Mouse (Mus musculus) kidney, embryonic 14.5 days (tissue): ENCODE measurements around the gene Shq1. TPM values are rescaled to one million over a fixed set of nuclear protein-coding genes. Genes with fewer than 3 reads are reported as not detected.

Experiments
- ATAC-seq: fragments of 200-750 bp; cut with Nextera tagmentation; 2 replicates; pipeline ENCODE4 v1.8.0; 2017; ENCODE audit warnings: moderate number of reproducible peaks, mild to moderate bottlenecking, moderate TSS enrichment, moderate library complexity; ENCODE audit not compliant: low FRiP score, low TSS enrichment
- H3K27ac ChIP-seq: fragments of 300-500 bp; sonication (generic); 2 replicates; pipeline ENCODE4 v1.5.1; 2014; ENCODE audit warnings: low read depth, mild to moderate bottlenecking, low read length, moderate library complexity, mixed read lengths
- H3K27me3 ChIP-seq: fragments of 300-500 bp; sonication (generic); 2 replicates; pipeline ENCODE4 v1.6.1; 2014; ENCODE audit warnings: mild to moderate bottlenecking, low read length; ENCODE audit not compliant: control insufficient read depth, insufficient read depth
- H3K36me3 ChIP-seq: fragments of 300-500 bp; sonication (generic); 2 replicates; pipeline ENCODE4 v1.6.1; 2014; ENCODE audit warnings: low read length, mixed read lengths; ENCODE audit not compliant: control insufficient read depth, insufficient read depth
- H3K4me1 ChIP-seq: fragments of 300-500 bp; sonication (generic); 2 replicates; pipeline ENCODE4 v1.6.1; 2014; ENCODE audit warnings: low read length, mixed read lengths; ENCODE audit not compliant: control insufficient read depth, insufficient read depth
- H3K4me2 ChIP-seq: fragments of 300-500 bp; sonication (generic); replicated peaks from 2 replicates; pipeline ENCODE4 v1.6.1; 2014; ENCODE audit warnings: low read depth, mild to moderate bottlenecking, low read length
- H3K4me3 ChIP-seq: fragments of 300-500 bp; sonication (generic); 2 replicates; pipeline ENCODE4 v1.5.1; 2014; ENCODE audit warnings: mild to moderate bottlenecking, low read length
- H3K9ac ChIP-seq: fragments of 300-500 bp; sonication (generic); 2 replicates; pipeline ENCODE4 v1.6.1; 2014; ENCODE audit warnings: low read depth, mild to moderate bottlenecking, low read length, moderate library complexity
- H3K9me3 ChIP-seq: fragments of 300-500 bp; sonication (generic); 2 replicates; pipeline ENCODE4 v1.6.1; 2016; ENCODE audit warnings: low read length; ENCODE audit not compliant: control insufficient read depth
- WGBS: fragments of 180-500 bp; shearing (Covaris S2); extraction: QIAGEN DNeasy Blood & Tissue Kit; methylation state at CpG from one replicate; pipeline ENCODE4 v1.1.7; 2014; 5-methylcytosine and 5-hydroxymethylcytosine counted together
- polyA plus RNA-seq: library from polyadenylated mRNA; unstranded; fragments of >200 nt; fragmentation: Nextera tagmentation; extraction: Ambion mirVana; gene quantifications from 2 replicates; pipeline ENCODE4 v1.2.1, GENCODE M21; 2014

The Shq1 gene
- polyA plus RNA-seq, 1 experiment from 2014 or later: 20.1 TPM

DNA sequence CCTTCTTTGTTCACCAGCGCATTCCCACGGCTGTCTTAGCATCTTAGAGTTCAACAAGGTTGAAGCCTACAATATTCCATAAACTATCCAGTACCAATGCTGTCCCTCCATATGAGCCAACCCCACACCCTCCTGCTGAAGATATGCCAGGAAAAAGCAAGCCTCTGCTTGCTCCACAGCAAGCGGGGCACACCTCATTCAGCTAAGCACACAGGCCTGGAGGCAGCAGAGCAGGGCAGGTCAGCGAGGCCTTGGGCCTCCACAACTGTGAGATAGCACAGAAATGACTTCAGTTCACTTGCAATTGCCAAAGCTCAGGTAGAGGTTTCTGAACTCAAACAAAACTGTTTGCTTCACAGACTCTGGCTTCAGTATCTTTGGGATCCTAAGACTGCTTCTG is 64.2 kb downstream of the Shq1 start:
- H3K4me2 ChIP-seq: no peak overlapping the region
- no peaks in the 10 kb centered on the region for H3K9me3 ChIP-seq
- H3K27me3 ChIP-seq: no peaks in the 10 kb centered on the region
- no peak for ATAC-seq
- H3K4me1 ChIP-seq: no peaks in the 10 kb centered on the region
- WGBS: 83% methylated on average over 4 of the region's 4 CpGs
- no peak overlapping the region for H3K4me3 ChIP-seq
- H3K27ac ChIP-seq: no peak overlapping the region
- no peaks in the 10 kb centered on the region for H3K36me3 ChIP-seq
- H3K9ac ChIP-seq: no peak overlapping the region

DNA sequence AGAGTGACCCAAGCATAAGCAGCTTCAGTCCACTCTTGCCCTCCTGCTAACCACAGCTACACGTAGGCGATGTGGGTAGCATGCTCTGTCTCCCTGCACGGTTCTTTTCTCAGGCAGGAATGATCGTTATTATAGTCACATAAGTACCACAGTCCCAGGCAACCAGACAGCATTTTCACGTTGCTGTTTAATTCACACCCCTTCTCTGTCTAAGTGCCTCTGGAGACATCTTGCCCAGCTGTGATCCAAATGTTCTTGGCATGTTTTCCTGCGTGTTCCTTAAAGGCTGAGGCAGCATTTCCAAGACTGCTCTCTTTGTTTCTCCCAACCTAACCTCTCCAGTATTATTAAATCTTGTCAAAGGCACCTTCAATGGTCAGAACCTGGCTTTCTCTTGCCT is 67.3 kb downstream of the Shq1 start:
- H3K4me3 ChIP-seq: no peak overlapping the region
- H3K9me3 ChIP-seq: no peaks in the 10 kb centered on the region
- H3K4me1 ChIP-seq: no peaks in the 10 kb centered on the region
- no peak overlapping the region for H3K4me2 ChIP-seq
- WGBS: 76% methylated on average over 6 of the region's 6 CpGs
- no peaks in the 10 kb centered on the region for H3K36me3 ChIP-seq
- H3K27ac ChIP-seq: no peak overlapping the region
- ATAC-seq: no peak
- H3K9ac ChIP-seq: no peak overlapping the region
- no peaks in the 10 kb centered on the region for H3K27me3 ChIP-seq

- no peaks in the 10 kb centered on the region for H3K9me3 ChIP-seq
- H3K9ac ChIP-seq: no peak overlapping the region
- H3K4me1 ChIP-seq: no peaks in the 10 kb centered on the region
- WGBS: 79% methylated on average over 6 of the region's 6 CpGs
- no peak overlapping the region for H3K4me2 ChIP-seq
- no peaks in the 10 kb centered on the region for H3K36me3 ChIP-seq
- ATAC-seq: no peak
- no peaks in the 10 kb centered on the region for H3K27me3 ChIP-seq
- H3K4me3 ChIP-seq: no peak overlapping the region
- no peak overlapping the region for H3K27ac ChIP-seq
Measured at GRCm38 (mm10) chr6:100601634-100602033, 69.3 kb downstream of the Shq1 start.

- ATAC-seq: no peak
- 84% methylated on average over 8 of the region's 8 CpGs for WGBS
- no peak overlapping the region for H3K9ac ChIP-seq
- no peak overlapping the region for H3K27ac ChIP-seq
- H3K9me3 ChIP-seq: no peaks in the 10 kb centered on the region
- no peaks in the 10 kb centered on the region for H3K4me1 ChIP-seq
- no peaks in the 10 kb centered on the region for H3K36me3 ChIP-seq
- H3K4me2 ChIP-seq: no peak overlapping the region
- no peak overlapping the region for H3K4me3 ChIP-seq
- H3K27me3 ChIP-seq: no peaks in the 10 kb centered on the region
Measured at GRCm38 (mm10) chr6:100593857-100594256, 77.1 kb downstream of the Shq1 start.

DNA sequence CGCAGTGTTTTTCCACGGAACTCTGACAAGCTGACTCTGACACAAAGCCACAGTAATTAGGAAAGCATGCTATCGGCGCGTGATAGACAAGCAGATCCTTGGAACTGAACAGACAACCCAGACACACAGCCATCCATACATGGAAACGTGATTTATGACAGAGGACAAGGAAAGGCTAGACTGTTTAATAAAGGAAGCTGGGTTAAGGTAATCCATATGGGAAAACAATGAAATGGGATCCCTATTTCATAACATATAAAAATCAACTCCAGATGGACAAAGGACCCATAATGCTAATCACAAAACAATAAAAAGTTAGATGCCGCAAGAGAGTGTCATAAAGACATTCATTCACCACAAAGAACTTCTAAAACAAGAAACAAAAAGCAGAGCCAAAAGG is 78.0 kb downstream of the Shq1 start:
- no peak overlapping the region for H3K4me3 ChIP-seq
- 72% methylated on average over 7 of the region's 7 CpGs for WGBS
- no peak overlapping the region for H3K4me2 ChIP-seq
- no peaks in the 10 kb centered on the region for H3K36me3 ChIP-seq
- H3K27me3 ChIP-seq: no peaks in the 10 kb centered on the region
- no peak for ATAC-seq
- no peaks in the 10 kb centered on the region for H3K9me3 ChIP-seq
- no peaks in the 10 kb centered on the region for H3K4me1 ChIP-seq
- H3K9ac ChIP-seq: no peak overlapping the region
- H3K27ac ChIP-seq: no peak overlapping the region

- H3K9me3 ChIP-seq: no peaks in the 10 kb centered on the region
- ATAC-seq: no peak
- H3K27me3 ChIP-seq: no peaks in the 10 kb centered on the region
- H3K27ac ChIP-seq: no peak overlapping the region
- no peak overlapping the region for H3K4me3 ChIP-seq
- H3K36me3 ChIP-seq: no peaks in the 10 kb centered on the region
- H3K9ac ChIP-seq: no peak overlapping the region
- no peaks in the 10 kb centered on the region for H3K4me1 ChIP-seq
- WGBS: 83% methylated on average over 4 of the region's 4 CpGs
- no peak overlapping the region for H3K4me2 ChIP-seq
Measured at GRCm38 (mm10) chr6:100590602-100591001, 80.4 kb downstream of the Shq1 start.

- Histone ChIP-seq H3K27me3 (no peaks in the 10 kb centered on the region), H3K4me3 (no peak overlapping the region), H3K9me3 (no peaks in the 10 kb centered on the region), H3K36me3 (no peaks in the 10 kb centered on the region), H3K4me2 (no peak overlapping the region), H3K4me1 (no peaks in the 10 kb centered on the region), H3K27ac (no peak overlapping the region), H3K9ac (no peak overlapping the region)
- WGBS: 80% methylated on average over 3 of the region's 3 CpGs
- no peak for ATAC-seq
Measured at GRCm38 (mm10) chr6:100588876-100589275, 82.1 kb downstream of the Shq1 start.

DNA sequence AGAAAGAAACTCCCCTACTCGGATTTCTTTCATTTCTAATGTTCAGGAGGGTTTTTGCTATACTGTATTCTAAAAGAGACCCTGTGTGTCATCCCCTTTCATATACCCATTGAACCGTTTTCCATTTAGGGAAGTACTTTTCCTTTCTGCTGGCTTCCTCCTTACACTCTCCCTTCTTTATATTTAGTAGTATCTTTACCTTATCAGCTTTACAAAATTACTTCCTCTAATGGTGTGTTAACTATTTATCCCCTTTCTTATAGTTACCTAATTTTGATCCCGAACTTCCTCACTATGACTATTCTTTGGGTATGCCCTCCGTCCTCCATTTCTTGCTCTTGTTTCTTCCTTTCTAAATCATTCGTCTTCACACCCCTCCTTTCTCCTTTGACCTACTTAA is 84.2 kb downstream of the Shq1 start:
- WGBS: 93% methylated on average over 5 of the region's 5 CpGs

GRCm38 (mm10) chr6:100581951-100582350 is 89.0 kb downstream of the Shq1 start:
- H3K36me3 ChIP-seq: no peaks in the 10 kb centered on the region
- WGBS: 90% methylated on average over 2 of the region's 2 CpGs
- H3K4me3 ChIP-seq: no peak overlapping the region
- no peaks in the 10 kb centered on the region for H3K9me3 ChIP-seq
- no peaks in the 10 kb centered on the region for H3K27me3 ChIP-seq
- no peak for ATAC-seq
- H3K9ac ChIP-seq: no peak overlapping the region
- H3K27ac ChIP-seq: no peak overlapping the region
- no peak overlapping the region for H3K4me2 ChIP-seq
- no peaks in the 10 kb centered on the region for H3K4me1 ChIP-seq

More for the DNA sequence above, 84.2 kb downstream of the Shq1 start:
- no peak for ATAC-seq
- Histone ChIP-seq H3K4me2 (no peak overlapping the region), H3K9me3 (no peaks in the 10 kb centered on the region), H3K36me3 (no peaks in the 10 kb centered on the region), H3K9ac (no peak overlapping the region), H3K4me3 (no peak overlapping the region), H3K27ac (no peak overlapping the region), H3K27me3 (no peaks in the 10 kb centered on the region), H3K4me1 (no peaks in the 10 kb centered on the region)

DNA sequence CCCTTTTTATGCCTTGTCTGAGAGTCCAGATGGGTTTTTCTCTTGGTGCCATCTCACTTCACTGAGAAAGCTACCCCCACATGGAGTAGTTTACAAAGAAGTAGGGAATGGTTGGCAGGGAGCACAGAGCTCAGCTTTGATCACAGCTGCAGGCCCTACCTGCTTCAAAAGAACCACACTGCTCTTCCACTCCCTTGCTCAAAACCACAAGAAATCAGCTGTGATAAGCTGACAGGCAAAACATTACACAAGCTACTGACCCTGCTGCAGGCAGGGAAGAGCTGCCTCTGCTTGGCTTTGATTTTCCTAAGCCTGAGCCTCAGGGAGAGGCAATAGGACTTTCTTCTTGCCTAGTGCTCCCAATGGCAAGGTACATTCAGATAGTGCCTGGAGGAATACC is 89.9 kb downstream of the Shq1 start:
- H3K27me3 ChIP-seq: no peaks in the 10 kb centered on the region
- no peak overlapping the region for H3K9ac ChIP-seq
- ATAC-seq: no peak
- no peaks in the 10 kb centered on the region for H3K9me3 ChIP-seq
- no peak overlapping the region for H3K4me3 ChIP-seq
- H3K4me1 ChIP-seq: no peaks in the 10 kb centered on the region
- no peak overlapping the region for H3K27ac ChIP-seq
- no peak overlapping the region for H3K4me2 ChIP-seq
- no peaks in the 10 kb centered on the region for H3K36me3 ChIP-seq
